Mouse (Mus musculus) large intestine, adult 2 months (tissue): Measurements from ENCODE around the gene Map6. TPM values are rescaled to one million over a fixed set of nuclear protein-coding genes. Genes with fewer than 3 reads are reported as not detected.

Source experiments
- DNase-seq: peaks from one replicate; pipeline ENCODE4 v3.0.0-alpha.2; 2012; ENCODE audit warnings: low read depth, low spot score
- WGBS: fragments of 180-500 bp; shearing (Covaris S2); methylation state at CpG from one replicate; pipeline ENCODE4 v1.1.7; 2018; 5-methylcytosine and 5-hydroxymethylcytosine counted together
- polyA plus RNA-seq: library from polyadenylated mRNA; depleted of rRNA; stranded (reverse); fragments of >200 nt; gene quantifications from 2 replicates; pipeline ENCODE4 v1.2.3, GENCODE M21; 2012; rRNA removed

Map6 gene
- polyA plus RNA-seq, result 1.7 and 2.6 TPM in 2 replicates

GRCm38 (mm10) chr7:99267251-99267896 is at the start of gene Map6:
Map6 (plus strand) TSS chr7:99267447.
- WGBS, result 4% methylated on average over 34 of the region's 34 CpGs
- DNase-seq, result no peak

- 34% methylated on average over 7 of the region's 7 CpGs for WGBS
Measured at GRCm38 (mm10) chr7:99224225-99224624, 43.0 kb upstream of the Map6 start.

GRCm38 (mm10) chr7:99224648-99225190 is 42.5 kb upstream of the Map6 start:
- no peak for DNase-seq
- WGBS, result 27% methylated on average over 1 of the region's 1 CpGs

More at GRCm38 (mm10) chr7:99224225-99224624, 43.0 kb upstream of the Map6 start:
- no peak for DNase-seq

- no peak for DNase-seq
Measured at GRCm38 (mm10) chr7:99225421-99225820, 41.8 kb upstream of the Map6 start.

GRCm38 (mm10) chr7:99226662-99227061 is 40.6 kb upstream of the Map6 start:
- no peak for DNase-seq

More at GRCm38 (mm10) chr7:99225421-99225820, 41.8 kb upstream of the Map6 start:
- 75% methylated on average over 6 of the region's 6 CpGs for WGBS

GRCm38 (mm10) chr7:99227267-99227666 is 40.0 kb upstream of the Map6 start:
- DNase-seq, result no peak
- 94% methylated on average over 4 of the region's 4 CpGs for WGBS

More at GRCm38 (mm10) chr7:99226662-99227061, 40.6 kb upstream of the Map6 start:
- 66% methylated on average over 10 of the region's 10 CpGs for WGBS

GRCm38 (mm10) chr7:99228825-99229224 is 38.4 kb upstream of the Map6 start:
- 88% methylated on average over 8 of the region's 8 CpGs for WGBS
- DNase-seq, result no peak

GRCm38 (mm10) chr7:99229411-99229810 is 37.8 kb upstream of the Map6 start:
- WGBS, result 11% methylated on average over 2 of the region's 2 CpGs
- no peak for DNase-seq

- DNase-seq, result no peak
- WGBS, result 61% methylated on average over 7 of the region's 7 CpGs
Measured at GRCm38 (mm10) chr7:99230061-99230747, 37.0 kb upstream of the Map6 start.

GRCm38 (mm10) chr7:99232571-99232970 is 34.7 kb upstream of the Map6 start:
- 77% methylated on average over 6 of the region's 6 CpGs for WGBS
- no peak for DNase-seq

- no peak for DNase-seq
- 49% methylated on average over 2 of the region's 2 CpGs for WGBS
Measured at GRCm38 (mm10) chr7:99234916-99235315, 32.3 kb upstream of the Map6 start.

- 75% methylated on average over 2 of the region's 2 CpGs for WGBS
- no peak for DNase-seq
Measured at GRCm38 (mm10) chr7:99235657-99236056, 31.6 kb upstream of the Map6 start.

GRCm38 (mm10) chr7:99236888-99237660 is 30.2 kb upstream of the Map6 start:
- no peak for DNase-seq
- 85% methylated on average over 8 of the region's 8 CpGs for WGBS

- WGBS, result 7% methylated on average over 13 of the region's 13 CpGs
Measured at GRCm38 (mm10) chr7:99238417-99238816, 28.8 kb upstream of the Map6 start, which contains the start of gene Mogat2. Mogat2 (minus strand) TSS chr7:99238619.

GRCm38 (mm10) chr7:99242097-99242496 is 25.1 kb upstream of the Map6 start:
- WGBS, result 94% methylated on average over 11 of the region's 11 CpGs
- no peak for DNase-seq

More at GRCm38 (mm10) chr7:99238417-99238816, 28.8 kb upstream of the Map6 start, which contains the start of gene Mogat2:
- no peak for DNase-seq

- WGBS, result 61% methylated on average over 5 of the region's 5 CpGs
Measured at GRCm38 (mm10) chr7:99248157-99248742, 19.0 kb upstream of the Map6 start.

GRCm38 (mm10) chr7:99248906-99249581 is 18.2 kb upstream of the Map6 start:
- DNase-seq, result no peak

More at GRCm38 (mm10) chr7:99248157-99248742, 19.0 kb upstream of the Map6 start:
- no peak for DNase-seq

GRCm38 (mm10) chr7:99249582-99249911 is 17.7 kb upstream of the Map6 start:
- WGBS, result 1% methylated on average over 10 of the region's 10 CpGs
- DNase-seq, result no peak

More at GRCm38 (mm10) chr7:99248906-99249581, 18.2 kb upstream of the Map6 start:
- 5% methylated on average over 43 of the region's 44 CpGs for WGBS

GRCm38 (mm10) chr7:99250386-99250785 is 16.9 kb upstream of the Map6 start:
- DNase-seq, result no peak
- 45% methylated on average over 9 of the region's 9 CpGs for WGBS
